Mouse (Mus musculus): Measurements from ENCODE around the gene Pik3cg. TPM values are rescaled to one million over a fixed set of nuclear protein-coding genes. Genes with fewer than 3 reads are reported as not detected.
A peak's percentile ranks its signal among the peaks of the same experiment; 100 is the strongest.
"Not testable (repeated sequence)": the region's sequence is repeated elsewhere in the genome, so short reads cannot be mapped to it uniquely, and the experiment has no call there.

Pik3cg gene
- 1.2 and 1.6 TPM in 2 replicates for polyA plus RNA-seq (2015; fragmentation: Nextera tagmentation; extraction: Ambion mirVana)

GRCm38 (mm10) chr12:32207948-32208891, at the start of gene Pik3cg:
Pik3cg (minus strand) TSS chr12:32208659.
- no peaks in the 10 kb centered on the region for H3K9me3 ChIP-seq
- no peak for ATAC-seq (replicated peaks)
- H3K36me3 ChIP-seq (replicated peaks) = no peaks in the 10 kb centered on the region
- WGBS = 73% methylated on average over 22 of the region's 22 CpGs
- no peak within 1 kb of the TSS for H3K9ac ChIP-seq
- peaks cover 4% of the 10 kb centered on the region; the same call in 1 of the 2 replicates for H3K4me1 ChIP-seq
- H3K4me2 ChIP-seq = no peak within 1 kb of the TSS
- H3K27me3 ChIP-seq (replicated peaks) = no peaks in the 10 kb centered on the region
- no peak within 1 kb of the TSS for H3K4me3 ChIP-seq
- no peak within 1 kb of the TSS for H3K27ac ChIP-seq

- no peaks in the 10 kb centered on the region for H3K9me3 ChIP-seq
- no peaks in the 10 kb centered on the region for H3K36me3 ChIP-seq (replicated peaks)
- WGBS = 87% methylated on average over 2 of the region's 2 CpGs
- H3K27me3 ChIP-seq (replicated peaks) = no peaks in the 10 kb centered on the region
- no peak overlapping the region for H3K27ac ChIP-seq
- H3K4me2 ChIP-seq = no peak overlapping the region
- no peak overlapping the region for H3K4me3 ChIP-seq
- no peaks in the 10 kb centered on the region for H3K4me1 ChIP-seq
- no peak for ATAC-seq (replicated peaks)
- H3K9ac ChIP-seq = no peak overlapping the region
These were observed 40.0 kb upstream of the Pik3cg start for GRCm38 (mm10) chr12:32248483-32248882.

- H3K36me3 ChIP-seq (replicated peaks) = no peaks in the 10 kb centered on the region
- H3K4me2 ChIP-seq = no peak overlapping the region
- no peak overlapping the region for H3K9ac ChIP-seq
- no peaks in the 10 kb centered on the region for H3K9me3 ChIP-seq
- ATAC-seq (replicated peaks) = 0 out of 2 replicates have a peak, but pooled peaks have one; percentile 55
- no peaks in the 10 kb centered on the region for H3K4me1 ChIP-seq
- no peaks in the 10 kb centered on the region for H3K27me3 ChIP-seq (replicated peaks)
- no peak overlapping the region for H3K27ac ChIP-seq
- WGBS = 66% methylated on average over 5 of the region's 5 CpGs
- no peak overlapping the region for H3K4me3 ChIP-seq
These were observed 37.2 kb upstream of the Pik3cg start for GRCm38 (mm10) chr12:32245566-32246233.

DNA sequence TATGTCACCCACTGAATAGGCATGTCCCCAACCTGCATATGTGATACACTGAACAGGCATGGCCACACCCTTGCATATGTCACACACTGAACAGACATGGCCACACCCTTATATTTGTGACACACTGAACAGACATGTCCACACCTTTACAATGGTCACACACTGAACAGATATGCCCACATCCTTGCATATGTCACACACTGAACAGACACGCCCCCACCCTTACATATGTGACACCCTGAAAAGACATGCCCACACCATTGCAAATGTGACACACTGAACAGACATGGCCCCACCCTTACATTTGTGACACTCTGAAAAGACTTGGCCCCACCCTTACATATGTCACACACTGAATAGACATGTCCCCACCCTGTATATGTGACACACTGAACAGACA, 35.1 kb upstream of the Pik3cg start:
- Histone ChIP-seq H3K4me1 (no peaks in the 10 kb centered on the region), H3K4me2 (no peak overlapping the region), H3K9me3 (no peaks in the 10 kb centered on the region), H3K4me3 (no peak overlapping the region), H3K27me3 (replicated peaks) (no peaks in the 10 kb centered on the region), H3K36me3 (replicated peaks) (no peaks in the 10 kb centered on the region), H3K9ac (no peak overlapping the region), H3K27ac (no peak overlapping the region)
- peak; percentile 27; the same call in 1 of the 2 replicates for ATAC-seq (replicated peaks)
- WGBS = 82% methylated on average over 1 of the region's 1 CpGs

- not testable (repeated sequence) for H3K4me1 ChIP-seq; H3K9me3 ChIP-seq; H3K9ac ChIP-seq; H3K27ac ChIP-seq; ATAC-seq (replicated peaks); H3K36me3 ChIP-seq (replicated peaks); H3K4me2 ChIP-seq; H3K4me3 ChIP-seq; H3K27me3 ChIP-seq (replicated peaks)
- WGBS = 85% methylated on average over 3 of the region's 3 CpGs
These were observed 30.7 kb upstream of the Pik3cg start for GRCm38 (mm10) chr12:32239134-32239533.

- WGBS = 73% methylated on average over 5 of the region's 5 CpGs
- Histone ChIP-seq H3K27ac (no peak overlapping the region), H3K36me3 (replicated peaks) (no peaks in the 10 kb centered on the region), H3K9ac (no peak overlapping the region), H3K4me1 (no peaks in the 10 kb centered on the region), H3K9me3 (no peaks in the 10 kb centered on the region), H3K27me3 (replicated peaks) (no peaks in the 10 kb centered on the region), H3K4me3 (no peak overlapping the region), H3K4me2 (no peak overlapping the region)
- ATAC-seq (replicated peaks) = no peak
These were observed 30.0 kb upstream of the Pik3cg start for GRCm38 (mm10) chr12:32238433-32238832.

- no peaks in the 10 kb centered on the region for H3K4me1 ChIP-seq
- WGBS = 59% methylated on average over 5 of the region's 5 CpGs
- H3K9ac ChIP-seq = no peak overlapping the region
- no peak overlapping the region for H3K27ac ChIP-seq
- ATAC-seq (replicated peaks) = peak; percentile 25; the same call in 1 of the 2 replicates
- no peaks in the 10 kb centered on the region for H3K36me3 ChIP-seq (replicated peaks)
- H3K4me3 ChIP-seq = no peak overlapping the region
- H3K4me2 ChIP-seq = no peak overlapping the region
- no peaks in the 10 kb centered on the region for H3K9me3 ChIP-seq
- H3K27me3 ChIP-seq (replicated peaks) = no peaks in the 10 kb centered on the region
These were observed 29.4 kb upstream of the Pik3cg start for GRCm38 (mm10) chr12:32237839-32238238.

DNA sequence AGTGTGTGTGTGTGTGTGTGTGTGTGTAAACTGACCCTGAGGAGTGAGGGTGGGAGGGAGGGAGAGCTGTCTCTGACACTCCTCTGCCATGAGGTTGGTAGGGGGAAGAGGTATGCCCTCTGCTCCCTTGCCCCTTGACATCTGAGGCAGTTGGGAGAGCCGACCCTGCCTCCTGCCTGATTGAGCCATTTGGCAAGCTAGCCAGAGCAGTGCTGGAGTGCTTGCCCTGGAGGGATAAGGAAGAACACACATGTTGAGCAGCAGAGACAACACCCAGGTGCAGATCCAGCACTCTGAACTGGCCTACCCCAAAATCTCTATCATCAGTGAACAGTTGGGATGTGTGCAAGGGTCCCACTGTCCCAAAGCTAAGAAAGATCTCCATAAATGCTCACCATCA, 28.7 kb upstream of the Pik3cg start:
- 73% methylated on average over 1 of the region's 1 CpGs for WGBS
- no peak overlapping the region for H3K9ac ChIP-seq
- H3K36me3 ChIP-seq (replicated peaks) = no peaks in the 10 kb centered on the region
- no peak overlapping the region for H3K4me3 ChIP-seq
- no peaks in the 10 kb centered on the region for H3K9me3 ChIP-seq
- H3K27me3 ChIP-seq (replicated peaks) = no peaks in the 10 kb centered on the region
- no peak overlapping the region for H3K27ac ChIP-seq
- no peaks in the 10 kb centered on the region for H3K4me1 ChIP-seq
- no peak overlapping the region for H3K4me2 ChIP-seq
- ATAC-seq (replicated peaks) = no peak

DNA sequence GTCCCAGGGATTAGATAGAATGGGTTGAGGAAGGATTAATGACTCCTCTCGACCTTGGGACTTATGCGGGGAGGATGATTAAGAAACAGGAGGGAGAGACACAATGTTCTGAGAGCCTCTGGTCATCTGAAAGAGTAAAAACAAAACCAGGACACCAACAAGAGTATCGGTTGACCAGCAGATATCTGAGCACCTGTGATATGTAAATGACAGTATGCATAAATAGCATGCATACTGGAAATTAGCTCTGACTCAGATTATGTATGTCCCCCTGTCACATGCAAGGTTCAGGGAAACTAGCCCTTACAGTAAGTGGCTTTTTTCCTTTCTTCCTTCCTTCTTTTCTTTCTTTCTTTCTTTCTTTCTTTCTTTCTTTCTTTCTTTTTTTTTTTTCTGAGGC, 28.0 kb upstream of the Pik3cg start:
- no peak for ATAC-seq (replicated peaks)
- WGBS = 76% methylated on average over 3 of the region's 3 CpGs
- no peaks in the 10 kb centered on the region for H3K36me3 ChIP-seq (replicated peaks)

GRCm38 (mm10) chr12:32233871-32234270, 25.4 kb upstream of the Pik3cg start:
- Histone ChIP-seq H3K9ac (no peak overlapping the region), H3K4me3 (no peak overlapping the region), H3K9me3 (no peaks in the 10 kb centered on the region), H3K27me3 (replicated peaks) (no peaks in the 10 kb centered on the region), H3K36me3 (replicated peaks) (no peaks in the 10 kb centered on the region), H3K4me2 (no peak overlapping the region), H3K4me1 (no peaks in the 10 kb centered on the region), H3K27ac (no peak overlapping the region)
- ATAC-seq (replicated peaks) = no peak
- WGBS = 77% methylated on average over 4 of the region's 4 CpGs

More for the DNA sequence above, 28.0 kb upstream of the Pik3cg start:
- H3K27me3 ChIP-seq (replicated peaks) = no peaks in the 10 kb centered on the region
- no peak overlapping the region for H3K4me2 ChIP-seq
- H3K9me3 ChIP-seq = no peaks in the 10 kb centered on the region
- H3K27ac ChIP-seq = no peak overlapping the region
- H3K9ac ChIP-seq = no peak overlapping the region
- H3K4me1 ChIP-seq = no peaks in the 10 kb centered on the region
- H3K4me3 ChIP-seq = no peak overlapping the region

GRCm38 (mm10) chr12:32231398-32231797, 22.9 kb upstream of the Pik3cg start:
- WGBS = 89% methylated on average over 1 of the region's 1 CpGs
- ATAC-seq (replicated peaks) = no peak
- no peaks in the 10 kb centered on the region for H3K4me1 ChIP-seq
- no peak overlapping the region for H3K27ac ChIP-seq
- H3K9ac ChIP-seq = no peak overlapping the region
- no peak overlapping the region for H3K4me3 ChIP-seq
- H3K27me3 ChIP-seq (replicated peaks) = no peaks in the 10 kb centered on the region
- no peaks in the 10 kb centered on the region for H3K36me3 ChIP-seq (replicated peaks)
- H3K4me2 ChIP-seq = no peak overlapping the region
- H3K9me3 ChIP-seq = no peaks in the 10 kb centered on the region

DNA sequence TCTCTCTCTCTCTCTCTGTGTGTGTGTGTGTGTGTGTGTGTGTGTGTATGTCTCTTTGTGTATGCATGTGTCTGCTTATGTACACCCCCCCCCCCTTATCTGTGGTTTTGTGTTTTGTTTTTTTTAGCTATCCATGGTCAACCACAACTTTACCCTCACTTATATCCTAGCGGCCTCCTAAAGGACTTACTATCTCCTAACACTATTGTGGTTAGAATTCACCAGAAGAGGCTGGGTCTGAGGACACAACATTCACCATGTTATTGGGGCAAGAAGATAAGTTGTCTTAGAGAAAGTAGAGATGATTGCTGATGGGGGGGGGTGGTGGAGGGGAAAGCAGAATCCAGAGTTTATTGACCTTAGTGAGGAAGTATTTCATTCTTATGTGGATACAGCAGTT, 15.2 kb upstream of the Pik3cg start:
- no peak for ATAC-seq (replicated peaks)
- Histone ChIP-seq H3K4me3 (no peak overlapping the region), H3K27ac (no peak overlapping the region), H3K9me3 (no peaks in the 10 kb centered on the region), H3K4me1 (no peaks in the 10 kb centered on the region), H3K4me2 (no peak overlapping the region), H3K27me3 (replicated peaks) (no peaks in the 10 kb centered on the region), H3K36me3 (replicated peaks) (no peaks in the 10 kb centered on the region), H3K9ac (no peak overlapping the region)
- WGBS = 100% methylated on average over 1 of the region's 1 CpGs
